Mouse (Mus musculus) midbrain, embryonic 10.5 days (tissue): ENCODE data around the gene Tmem107. TPM values are rescaled to one million over a fixed set of nuclear protein-coding genes. Genes with fewer than 3 reads are reported as not detected.

Experiments
- DNase-seq: peaks from one replicate; pipeline ENCODE4 v3.0.0-alpha.2; 2017; ENCODE audit warnings: low spot score
- H3K27ac ChIP-seq: fragments of 300-500 bp; sonication (generic); replicated peaks from 2 replicates; pipeline ENCODE4 v1.5.1; 2016; ENCODE audit warnings: mild to moderate bottlenecking
- H3K27me3 ChIP-seq: fragments of 300-500 bp; sonication (generic); 2 replicates; pipeline ENCODE4 v1.6.1; 2016; ENCODE audit warnings: low read depth, mild to moderate bottlenecking; ENCODE audit not compliant: poor library complexity, severe bottlenecking
- H3K36me3 ChIP-seq: fragments of 300-500 bp; sonication (generic); 2 replicates; pipeline ENCODE4 v1.6.1; 2016; ENCODE audit warnings: mild to moderate bottlenecking, moderate library complexity
- H3K4me1 ChIP-seq: fragments of 300-500 bp; sonication (generic); 2 replicates; pipeline ENCODE4 v1.6.1; 2016
- H3K4me3 ChIP-seq: fragments of 300-500 bp; sonication (generic); 2 replicates; pipeline ENCODE4 v1.5.1; 2016; ENCODE audit warnings: mild to moderate bottlenecking, moderate library complexity
- H3K9me3 ChIP-seq: fragments of 300-500 bp; sonication (generic); replicated peaks from 2 replicates; pipeline ENCODE4 v1.6.1; 2016; ENCODE audit warnings: mild to moderate bottlenecking
- WGBS: fragments of 180-500 bp; shearing (Covaris S2); methylation state at CpG from one replicate; pipeline ENCODE4 v1.1.7; 2016; 5-methylcytosine and 5-hydroxymethylcytosine counted together
- polyA plus RNA-seq: library from polyadenylated mRNA; unstranded; fragments of >200 nt; fragmentation: Nextera tagmentation; extraction: Ambion mirVana; gene quantifications from 2 replicates; pipeline ENCODE4 v1.2.1, GENCODE M21; 2016

Gene Tmem107
- polyA plus RNA-seq, 1 experiment from 2014 or later, result 64.8 TPM

- H3K36me3 ChIP-seq, result peaks cover 42% of the 10 kb centered on the region
- peaks cover 40% of the 10 kb centered on the region for H3K27me3 ChIP-seq
- H3K4me3 ChIP-seq, result peak overlapping the region; percentile 64
- H3K27ac ChIP-seq, result peak overlapping the region; percentile 72
- no peaks in the 10 kb centered on the region for H3K9me3 ChIP-seq
- WGBS, result under 1% methylated on average over 30 of the region's 30 CpGs
- peak; percentile 94 for DNase-seq
- peaks cover 28% of the 10 kb centered on the region for H3K4me1 ChIP-seq
These were observed 39.9 kb downstream of the Tmem107 start for GRCm38 (mm10) chr11:69110319-69111046.

DNA sequence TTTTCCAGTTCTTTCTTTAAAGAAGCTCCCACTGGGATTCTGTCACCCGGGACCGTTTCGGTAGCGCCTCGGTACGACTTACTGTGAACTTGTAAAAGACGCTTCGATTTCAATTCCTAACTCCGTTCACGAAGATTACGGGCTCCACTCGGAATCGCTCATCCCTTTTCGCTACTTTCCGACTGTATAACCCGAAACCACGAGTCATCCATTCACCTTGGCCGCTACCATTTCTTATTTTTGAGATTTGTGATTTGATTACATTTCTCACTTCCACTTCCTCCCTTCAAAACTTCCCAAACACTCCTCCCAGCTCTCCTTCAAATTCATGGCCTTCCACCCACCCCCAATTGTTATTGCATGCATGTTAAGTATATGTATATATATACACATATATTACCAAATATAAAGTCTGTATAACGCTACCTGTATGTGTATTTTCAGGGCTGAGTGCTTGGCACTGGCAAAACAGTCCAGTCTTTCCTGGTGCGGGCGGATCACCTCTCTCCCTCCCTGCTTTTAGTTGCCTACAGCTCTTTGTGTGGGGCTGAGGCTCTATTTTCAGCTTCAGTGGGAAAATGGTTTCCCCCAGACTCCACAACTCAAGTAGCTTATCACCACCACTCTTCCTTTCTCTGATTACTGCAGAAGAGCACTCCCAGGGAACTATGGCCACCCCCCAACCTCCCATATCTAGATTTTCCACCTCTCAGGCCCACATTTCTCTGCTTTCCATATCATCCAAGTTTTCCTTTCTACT, 40.6 kb downstream of the Tmem107 start:
- WGBS, result 8% methylated on average over 21 of the region's 21 CpGs
- Histone ChIP-seq H3K27ac (peak overlapping the region; percentile 72), H3K27me3 (peaks cover 48% of the 10 kb centered on the region), H3K9me3 (no peaks in the 10 kb centered on the region), H3K4me3 (peak overlapping the region; percentile 64), H3K4me1 (peaks cover 28% of the 10 kb centered on the region), H3K36me3 (peaks cover 34% of the 10 kb centered on the region)
- DNase-seq, result peak; percentile 28

- peaks cover 54% of the 10 kb centered on the region for H3K27me3 ChIP-seq
- peak overlapping the region; percentile 64 for H3K4me3 ChIP-seq
- H3K9me3 ChIP-seq, result no peaks in the 10 kb centered on the region
- H3K4me1 ChIP-seq, result peaks cover 31% of the 10 kb centered on the region
- WGBS, result 63% methylated on average over 4 of the region's 4 CpGs
- H3K36me3 ChIP-seq, result peaks cover 28% of the 10 kb centered on the region
- no peak overlapping the region for H3K27ac ChIP-seq
- no peak for DNase-seq
These were observed 41.3 kb downstream of the Tmem107 start for GRCm38 (mm10) chr11:69111865-69112264.

- Histone ChIP-seq H3K4me1 (peaks cover 49% of the 10 kb centered on the region), H3K9me3 (no peaks in the 10 kb centered on the region), H3K4me3 (no peak overlapping the region), H3K36me3 (peaks cover 6% of the 10 kb centered on the region), H3K27me3 (peaks cover 60% of the 10 kb centered on the region), H3K27ac (no peak overlapping the region)
- no peak for DNase-seq
- 69% methylated on average over 3 of the region's 3 CpGs for WGBS
These were observed 43.4 kb downstream of the Tmem107 start for GRCm38 (mm10) chr11:69114018-69114417.

GRCm38 (mm10) chr11:69114621-69115020, 44.0 kb downstream of the Tmem107 start:
- H3K4me3 ChIP-seq, result no peak overlapping the region
- H3K27ac ChIP-seq, result no peak overlapping the region
- peaks cover 66% of the 10 kb centered on the region for H3K27me3 ChIP-seq
- no peak for DNase-seq
- WGBS, result 80% methylated on average over 3 of the region's 3 CpGs
- H3K4me1 ChIP-seq, result peaks cover 49% of the 10 kb centered on the region
- H3K9me3 ChIP-seq, result no peaks in the 10 kb centered on the region
- H3K36me3 ChIP-seq, result 0 out of 2 replicates have a peak, but pooled peaks cover under 1% of the 10 kb centered on the region

- H3K4me1 ChIP-seq, result peaks cover 58% of the 10 kb centered on the region
- WGBS, result 55% methylated on average over 5 of the region's 5 CpGs
- peak overlapping the region; percentile 87 for H3K4me3 ChIP-seq
These were observed 46.2 kb downstream of the Tmem107 start for GRCm38 (mm10) chr11:69116843-69117242.

DNA sequence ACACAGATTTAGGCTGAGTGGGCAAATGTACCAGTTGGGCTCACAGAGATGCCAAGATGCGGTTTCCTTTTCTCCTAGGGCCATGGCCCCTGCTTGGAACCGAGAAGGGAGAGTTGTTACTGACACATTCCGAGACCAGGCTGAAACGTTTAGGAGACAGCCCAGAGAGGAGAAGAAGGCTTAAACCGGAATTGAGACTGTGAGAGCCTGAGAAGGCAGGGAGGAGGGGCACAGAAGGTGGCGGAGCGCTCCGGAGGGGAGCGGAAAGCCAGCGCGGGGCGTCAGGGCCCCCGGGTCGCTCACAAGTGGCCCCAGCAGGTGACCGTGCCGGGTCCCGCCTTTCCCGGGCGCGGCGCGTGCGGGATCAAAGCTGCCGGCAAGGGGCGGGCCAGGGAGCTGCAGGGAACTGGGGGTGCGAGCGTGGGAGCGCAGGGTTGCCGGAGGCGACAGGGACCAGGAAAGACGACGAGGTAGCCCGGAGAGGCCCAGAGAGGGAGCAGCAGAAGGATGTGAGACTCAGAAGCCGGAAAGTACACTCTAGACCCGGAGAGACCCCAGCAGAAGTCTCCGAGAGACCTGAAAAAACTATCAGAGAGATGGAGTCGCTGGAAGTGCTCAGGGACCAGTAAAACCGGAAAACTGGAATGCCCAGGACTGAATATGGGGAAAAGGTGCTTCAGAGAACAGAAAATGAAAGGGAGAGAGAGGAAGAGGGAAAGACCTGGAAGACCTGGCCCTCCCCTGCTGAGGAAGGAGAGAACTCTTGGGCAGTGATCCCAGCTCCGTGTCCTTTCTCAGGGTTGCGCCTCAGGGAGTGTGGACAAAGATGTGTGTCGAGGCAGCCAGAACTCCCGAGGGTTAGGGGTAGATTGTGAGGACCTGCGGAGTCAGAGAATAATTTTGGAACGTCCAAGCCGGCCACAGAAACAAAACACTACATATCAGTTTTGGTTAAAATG, 47.4 kb downstream of the Tmem107 start:
- Histone ChIP-seq H3K27ac (peak overlapping the region; percentile 82), H3K9me3 (no peaks in the 10 kb centered on the region), H3K4me3 (peak overlapping the region; percentile 87), H3K4me1 (peaks cover 61% of the 10 kb centered on the region), H3K36me3 (no peaks in the 10 kb centered on the region), H3K27me3 (peaks cover 79% of the 10 kb centered on the region)
- under 1% methylated on average over 45 of the region's 45 CpGs for WGBS
- peak; percentile 76 for DNase-seq

More at GRCm38 (mm10) chr11:69116843-69117242, 46.2 kb downstream of the Tmem107 start:
- no peak for DNase-seq
- H3K9me3 ChIP-seq, result no peaks in the 10 kb centered on the region
- no peak overlapping the region for H3K27ac ChIP-seq
- H3K36me3 ChIP-seq, result no peaks in the 10 kb centered on the region
- peaks cover 85% of the 10 kb centered on the region for H3K27me3 ChIP-seq

GRCm38 (mm10) chr11:69118765-69119164, 48.2 kb downstream of the Tmem107 start:
- H3K9me3 ChIP-seq, result no peaks in the 10 kb centered on the region
- WGBS, result under 1% methylated on average over 15 of the region's 15 CpGs
- peaks cover 63% of the 10 kb centered on the region for H3K4me1 ChIP-seq

GRCm38 (mm10) chr11:69119446-69120155, 49.0 kb downstream of the Tmem107 start:
- H3K4me1 ChIP-seq, result peaks cover 63% of the 10 kb centered on the region
- H3K4me3 ChIP-seq, result peak overlapping the region; percentile 87
- no peak for DNase-seq
- H3K9me3 ChIP-seq, result no peaks in the 10 kb centered on the region
- H3K27me3 ChIP-seq, result peaks cover 63% of the 10 kb centered on the region
- WGBS, result 24% methylated on average over 14 of the region's 14 CpGs
- no peaks in the 10 kb centered on the region for H3K36me3 ChIP-seq
- H3K27ac ChIP-seq, result no peak overlapping the region

More at GRCm38 (mm10) chr11:69118765-69119164, 48.2 kb downstream of the Tmem107 start:
- Histone ChIP-seq H3K36me3 (no peaks in the 10 kb centered on the region), H3K27ac (no peak overlapping the region), H3K27me3 (peaks cover 71% of the 10 kb centered on the region), H3K4me3 (peak overlapping the region; percentile 87)
- peak; percentile 82 for DNase-seq

GRCm38 (mm10) chr11:69120221-69121000, 49.8 kb downstream of the Tmem107 start, which contains the start of gene Hes7:
Gene Hes7, plus strand, starts transcription at chr11:69120404.
- H3K36me3 ChIP-seq, result no peaks in the 10 kb centered on the region
- H3K27ac ChIP-seq, result peak within 1 kb of the TSS; percentile 84; the same call in 1 of the 2 replicates
- H3K9me3 ChIP-seq, result no peaks in the 10 kb centered on the region
- WGBS, result 2% methylated on average over 27 of the region's 27 CpGs
- H3K4me1 ChIP-seq, result peaks cover 64% of the 10 kb centered on the region
- peak within 1 kb of the TSS; percentile 87 for H3K4me3 ChIP-seq
- peak; percentile 70 for DNase-seq
- peaks cover 55% of the 10 kb centered on the region for H3K27me3 ChIP-seq
